Mouse (Mus musculus): ENCODE data around the gene Sprr2a1. TPM values are rescaled to one million over a fixed set of nuclear protein-coding genes. Genes with fewer than 3 reads are reported as not detected.

Gene Sprr2a1
- total RNA-seq (2023), result not detected

GRCm38 (mm10) chr3:92215569-92215968 lies at the start of gene Sprr2a1, which contains the start of gene Sprr2a2:
Gene Sprr2a1 (plus strand): TSS chr3:92215799.
Gene Sprr2a2 (plus strand): TSS chr3:92215920.

Other genes starting within 250 kb of the Sprr2a1 start
- gene Pglyrp3, start 201.2 kb upstream of the Sprr2a1 start, total RNA-seq (2023), result not detected
- not detected for gene Lor, start 132.7 kb upstream of the Sprr2a1 start, total RNA-seq (2023)
- gene Prr9, start 91.9 kb upstream of the Sprr2a1 start, total RNA-seq (2023), result not detected
- not detected for gene Lelp1, start 73.1 kb upstream of the Sprr2a1 start, total RNA-seq (2023)
- gene Sprr2a2, start 121 bp downstream of the Sprr2a1 start, total RNA-seq (2023), result not detected
- gene Sprr2a3, start 69.6 kb downstream of the Sprr2a1 start, total RNA-seq (2023), result not detected
- gene Sprr2b, start 100.8 kb downstream of the Sprr2a1 start, total RNA-seq (2023), result not detected
- not detected for gene Sprr2d, start 123.3 kb downstream of the Sprr2a1 start, total RNA-seq (2023)
- not detected for gene Sprr2e, start 136.3 kb downstream of the Sprr2a1 start, total RNA-seq (2023)
- not detected for gene Sprr2f, start 149.4 kb downstream of the Sprr2a1 start, total RNA-seq (2023)
- gene Sprr2h, start 169.9 kb downstream of the Sprr2a1 start, total RNA-seq (2023), result not detected
- gene Sprr2i, start 192.2 kb downstream of the Sprr2a1 start, total RNA-seq (2023), result not detected
- not detected for gene Sprr2j-ps, start 202.3 kb downstream of the Sprr2a1 start, total RNA-seq (2023)
- gene Gm9774, start 213.6 kb downstream of the Sprr2a1 start, total RNA-seq (2023), result 1 to 10 TPM in 1 of 2 experiments, under 1 TPM in 1; 0.66 to 1.4 TPM
- not detected for gene Sprr2k, start 216.8 kb downstream of the Sprr2a1 start, total RNA-seq (2023)
- gene Sprr1b, start 223.0 kb downstream of the Sprr2a1 start, total RNA-seq (2023), result not detected
- not detected for gene Sprr3, start 242.9 kb downstream of the Sprr2a1 start, total RNA-seq (2023)